Mouse (Mus musculus): ENCODE data around the gene Cers2. TPM values are rescaled to one million over a fixed set of nuclear protein-coding genes. Genes with fewer than 3 reads are reported as not detected.
A peak's percentile ranks its signal among the peaks of the same experiment; 100 is the strongest.

Gene Cers2
- 147 TPM in 2 replicates for polyA plus RNA-seq (2016; fragmentation: Nextera tagmentation; extraction: Ambion mirVana)

GRCm38 (mm10) chr3:95314486-95315093 lies at the start of gene Cers2:
TSS of gene Cers2 (plus strand) at chr3:95314791.
- no peaks in the 10 kb centered on the region for H3K36me3 ChIP-seq
- no peak for DNase-seq (ENCODE audit: low spot score)
- H3K9me3 ChIP-seq: no peaks in the 10 kb centered on the region
- H3K4me1 ChIP-seq: peaks cover 48% of the 10 kb centered on the region
- peak within 1 kb of the TSS; percentile 96 for H3K4me3 ChIP-seq
- no peaks in the 10 kb centered on the region for H3K27me3 ChIP-seq (ENCODE audit: insufficient read depth, poor library complexity, severe bottlenecking)
- H3K27ac ChIP-seq: peak within 1 kb of the TSS; percentile 100
- WGBS: 3% methylated on average over 27 of the region's 27 CpGs

GRCm38 (mm10) chr3:95266052-95266451 lies 48.5 kb upstream of the Cers2 start:
- WGBS: 92% methylated on average over 3 of the region's 3 CpGs
- H3K27ac ChIP-seq: no peak overlapping the region
- no peak overlapping the region for H3K4me3 ChIP-seq
- H3K36me3 ChIP-seq: peaks cover 74% of the 10 kb centered on the region
- H3K4me1 ChIP-seq: peaks cover 17% of the 10 kb centered on the region; the same call in 1 of the 2 replicates
- H3K27me3 ChIP-seq (ENCODE audit: insufficient read depth, poor library complexity, severe bottlenecking): no peaks in the 10 kb centered on the region
- no peaks in the 10 kb centered on the region for H3K9me3 ChIP-seq
- no peak for DNase-seq (ENCODE audit: low spot score)

- peaks cover 57% of the 10 kb centered on the region for H3K36me3 ChIP-seq
- DNase-seq (ENCODE audit: low spot score): no peak
These were observed 46.7 kb upstream of the Cers2 start for GRCm38 (mm10) chr3:95267855-95268254.

GRCm38 (mm10) chr3:95269789-95270188 lies 44.8 kb upstream of the Cers2 start:
- H3K4me3 ChIP-seq: no peak overlapping the region
- H3K27me3 ChIP-seq (ENCODE audit: insufficient read depth, poor library complexity, severe bottlenecking): no peaks in the 10 kb centered on the region
- peaks cover 45% of the 10 kb centered on the region for H3K36me3 ChIP-seq
- H3K9me3 ChIP-seq: no peaks in the 10 kb centered on the region
- no peak overlapping the region for H3K27ac ChIP-seq
- H3K4me1 ChIP-seq: peaks cover 20% of the 10 kb centered on the region
- no peak for DNase-seq (ENCODE audit: low spot score)
- WGBS: 76% methylated on average over 5 of the region's 5 CpGs

More at GRCm38 (mm10) chr3:95267855-95268254, 46.7 kb upstream of the Cers2 start:
- Histone ChIP-seq H3K4me1 (peaks cover 17% of the 10 kb centered on the region; the same call in 1 of the 2 replicates), H3K4me3 (no peak overlapping the region), H3K27ac (no peak overlapping the region), H3K9me3 (no peaks in the 10 kb centered on the region), H3K27me3 (ENCODE audit: insufficient read depth, poor library complexity, severe bottlenecking) (no peaks in the 10 kb centered on the region)

GRCm38 (mm10) chr3:95270766-95271364 lies 43.7 kb upstream of the Cers2 start:
- 79% methylated on average over 12 of the region's 12 CpGs for WGBS
- no peak for DNase-seq (ENCODE audit: low spot score)
- H3K36me3 ChIP-seq: peaks cover 39% of the 10 kb centered on the region
- H3K9me3 ChIP-seq: no peaks in the 10 kb centered on the region
- no peaks in the 10 kb centered on the region for H3K27me3 ChIP-seq (ENCODE audit: insufficient read depth, poor library complexity, severe bottlenecking)
- H3K27ac ChIP-seq: peak overlapping the region; percentile 37; the same call in 1 of the 2 replicates
- no peak overlapping the region for H3K4me3 ChIP-seq
- H3K4me1 ChIP-seq: peaks cover 20% of the 10 kb centered on the region

GRCm38 (mm10) chr3:95273471-95273870 lies 41.1 kb upstream of the Cers2 start:
- peaks cover 30% of the 10 kb centered on the region for H3K4me1 ChIP-seq
- H3K36me3 ChIP-seq: peaks cover 14% of the 10 kb centered on the region

GRCm38 (mm10) chr3:95274453-95274852 lies 40.1 kb upstream of the Cers2 start:
- 90% methylated on average over 4 of the region's 4 CpGs for WGBS

More at GRCm38 (mm10) chr3:95273471-95273870, 41.1 kb upstream of the Cers2 start:
- DNase-seq (ENCODE audit: low spot score): no peak
- 82% methylated on average over 5 of the region's 5 CpGs for WGBS
- Histone ChIP-seq H3K4me3 (no peak overlapping the region), H3K9me3 (no peaks in the 10 kb centered on the region), H3K27ac (no peak overlapping the region), H3K27me3 (ENCODE audit: insufficient read depth, poor library complexity, severe bottlenecking) (no peaks in the 10 kb centered on the region)

GRCm38 (mm10) chr3:95275161-95275560 lies 39.4 kb upstream of the Cers2 start:
- peak overlapping the region; percentile 47; the same call in 1 of the 2 replicates for H3K27ac ChIP-seq
- H3K27me3 ChIP-seq (ENCODE audit: insufficient read depth, poor library complexity, severe bottlenecking): no peaks in the 10 kb centered on the region
- H3K36me3 ChIP-seq: peaks cover 8% of the 10 kb centered on the region
- 66% methylated on average over 6 of the region's 6 CpGs for WGBS
- DNase-seq (ENCODE audit: low spot score): no peak
- H3K4me3 ChIP-seq: no peak overlapping the region
- H3K4me1 ChIP-seq: peaks cover 18% of the 10 kb centered on the region
- no peaks in the 10 kb centered on the region for H3K9me3 ChIP-seq

More at GRCm38 (mm10) chr3:95274453-95274852, 40.1 kb upstream of the Cers2 start:
- no peak for DNase-seq (ENCODE audit: low spot score)
- no peaks in the 10 kb centered on the region for H3K27me3 ChIP-seq (ENCODE audit: insufficient read depth, poor library complexity, severe bottlenecking)
- no peak overlapping the region for H3K27ac ChIP-seq
- H3K4me1 ChIP-seq: peaks cover 22% of the 10 kb centered on the region
- no peak overlapping the region for H3K4me3 ChIP-seq
- peaks cover 8% of the 10 kb centered on the region for H3K36me3 ChIP-seq
- no peaks in the 10 kb centered on the region for H3K9me3 ChIP-seq

- H3K27ac ChIP-seq: no peak overlapping the region
- peaks cover 8% of the 10 kb centered on the region for H3K36me3 ChIP-seq
- H3K9me3 ChIP-seq: no peaks in the 10 kb centered on the region
- H3K4me3 ChIP-seq: no peak overlapping the region
- 72% methylated on average over 5 of the region's 5 CpGs for WGBS
- DNase-seq (ENCODE audit: low spot score): no peak
- peaks cover 22% of the 10 kb centered on the region for H3K4me1 ChIP-seq
- H3K27me3 ChIP-seq (ENCODE audit: insufficient read depth, poor library complexity, severe bottlenecking): no peaks in the 10 kb centered on the region
These were observed 38.1 kb upstream of the Cers2 start for GRCm38 (mm10) chr3:95276428-95276934.

- no peak overlapping the region for H3K4me3 ChIP-seq
- H3K27me3 ChIP-seq (ENCODE audit: insufficient read depth, poor library complexity, severe bottlenecking): no peaks in the 10 kb centered on the region
- H3K4me1 ChIP-seq: peaks cover 22% of the 10 kb centered on the region
- no peak overlapping the region for H3K27ac ChIP-seq
- WGBS: 90% methylated on average over 1 of the region's 1 CpGs
- H3K36me3 ChIP-seq: peaks cover 8% of the 10 kb centered on the region
- no peaks in the 10 kb centered on the region for H3K9me3 ChIP-seq
- no peak for DNase-seq (ENCODE audit: low spot score)
These were observed 37.4 kb upstream of the Cers2 start for GRCm38 (mm10) chr3:95277149-95277551.

- peak overlapping the region; percentile 95 for H3K27ac ChIP-seq
- no peak for DNase-seq (ENCODE audit: low spot score)
- H3K4me1 ChIP-seq: peaks cover 32% of the 10 kb centered on the region
- 14% methylated on average over 8 of the region's 8 CpGs for WGBS
- H3K9me3 ChIP-seq: no peaks in the 10 kb centered on the region
- H3K4me3 ChIP-seq: peak overlapping the region; percentile 83
- H3K27me3 ChIP-seq (ENCODE audit: insufficient read depth, poor library complexity, severe bottlenecking): no peaks in the 10 kb centered on the region
- H3K36me3 ChIP-seq: no peaks in the 10 kb centered on the region
These were observed 33.8 kb upstream of the Cers2 start for GRCm38 (mm10) chr3:95280747-95281146.

- H3K27ac ChIP-seq: peak within 1 kb of the TSS; percentile 95
- H3K4me1 ChIP-seq: peaks cover 32% of the 10 kb centered on the region
- WGBS: under 1% methylated on average over 52 of the region's 53 CpGs
- H3K36me3 ChIP-seq: no peaks in the 10 kb centered on the region
- H3K27me3 ChIP-seq (ENCODE audit: insufficient read depth, poor library complexity, severe bottlenecking): no peaks in the 10 kb centered on the region
- no peaks in the 10 kb centered on the region for H3K9me3 ChIP-seq
- H3K4me3 ChIP-seq: peak within 1 kb of the TSS; percentile 83
- peak; percentile 99 for DNase-seq (ENCODE audit: low spot score)
These were observed 33.1 kb upstream of the Cers2 start, which contains the start of the genes Mindy1 and Prune1 for GRCm38 (mm10) chr3:95281216-95282126. TSS of gene Mindy1 (plus strand) at chr3:95281345. TSS of gene Prune1 (minus strand) at chr3:95282076.
